Mouse (Mus musculus): ENCODE results near the gene Ptprs. TPM values are rescaled to one million over a fixed set of nuclear protein-coding genes. Genes with fewer than 3 reads are reported as not detected.

Gene Ptprs
- total RNA-seq, 2 experiments from 2014 or later = 42.2 to 52.2 TPM

GRCm38 (mm10) chr17:56439731-56440460 is 36.4 kb downstream of the Ptprs start:
- intact Hi-C loops (cut with DNase I) = no loop called here

GRCm38 (mm10) chr17:56431582-56431981 is 44.7 kb downstream of the Ptprs start:
- intact Hi-C loops (cut with DNase I) = no loop called here
- DNase-seq (ENCODE audit: low spot score) = no peak

More at GRCm38 (mm10) chr17:56439731-56440460, 36.4 kb downstream of the Ptprs start:
- no peak for DNase-seq (ENCODE audit: low spot score)

- no peak for DNase-seq (ENCODE audit: low spot score)
- intact Hi-C loops (cut with DNase I) = no loop called here
Measured at GRCm38 (mm10) chr17:56427857-56428256, 48.4 kb downstream of the Ptprs start.

- no peak for DNase-seq (ENCODE audit: low spot score)
- intact Hi-C loops (cut with DNase I) = loop anchor here (1.0 kb wide), 1 partner anchor 53 kb away; no protein-coding TSS in a partner anchor
Measured at GRCm38 (mm10) chr17:56425941-56426340, 50.3 kb downstream of the Ptprs start.

- DNase-seq (ENCODE audit: low spot score) = peak; percentile 35
- intact Hi-C loops (cut with DNase I) = loop anchor here (1.0 kb wide), 1 partner anchor 54 kb away; no protein-coding TSS in a partner anchor
Measured at GRCm38 (mm10) chr17:56425584-56425914, 50.7 kb downstream of the Ptprs start.

- intact Hi-C loops (cut with DNase I) = loop anchor here (1.0 to 5.0 kb wide), 2 partner anchors 54 to 127 kb away; partner anchors contain the start of gene Gm20219
- no peak for DNase-seq (ENCODE audit: low spot score)
Measured at GRCm38 (mm10) chr17:56424726-56425583, 51.3 kb downstream of the Ptprs start.

GRCm38 (mm10) chr17:56420022-56420421 is 56.3 kb downstream of the Ptprs start:
- intact Hi-C loops (cut with DNase I) = loop anchor here (5.0 kb wide), 1 partner anchor 132 kb away; the partner anchor contains the start of gene Gm20219
- no peak for DNase-seq (ENCODE audit: low spot score)

GRCm38 (mm10) chr17:56418304-56418703 is 58.0 kb downstream of the Ptprs start:
- DNase-seq (ENCODE audit: low spot score) = no peak
- intact Hi-C loops (cut with DNase I) = no loop called here

- intact Hi-C loops (cut with DNase I) = no loop called here
- DNase-seq (ENCODE audit: low spot score) = no peak
Measured at GRCm38 (mm10) chr17:56414785-56415184, 61.5 kb downstream of the Ptprs start.

- DNase-seq (ENCODE audit: low spot score) = no peak
- intact Hi-C loops (cut with DNase I) = no loop called here
Measured at GRCm38 (mm10) chr17:56413113-56413512, 63.2 kb downstream of the Ptprs start.

- intact Hi-C loops (cut with DNase I) = no loop called here
Measured at GRCm38 (mm10) chr17:56411437-56411836, 64.8 kb downstream of the Ptprs start.

GRCm38 (mm10) chr17:56409759-56410158 is 66.5 kb downstream of the Ptprs start:
- no peak for DNase-seq (ENCODE audit: low spot score)
- intact Hi-C loops (cut with DNase I) = no loop called here

More at GRCm38 (mm10) chr17:56411437-56411836, 64.8 kb downstream of the Ptprs start:
- DNase-seq (ENCODE audit: low spot score) = no peak

- no peak for DNase-seq (ENCODE audit: low spot score)
- intact Hi-C loops (cut with DNase I) = no loop called here
Measured at GRCm38 (mm10) chr17:56408965-56409625, 67.2 kb downstream of the Ptprs start.

- no peak for DNase-seq (ENCODE audit: low spot score)
- intact Hi-C loops (cut with DNase I) = no loop called here
Measured at GRCm38 (mm10) chr17:56407379-56407778, 68.9 kb downstream of the Ptprs start.

- intact Hi-C loops (cut with DNase I) = no loop called here
- no peak for DNase-seq (ENCODE audit: low spot score)
Measured at GRCm38 (mm10) chr17:56406878-56407277, 69.4 kb downstream of the Ptprs start.

- DNase-seq (ENCODE audit: low spot score) = no peak
- intact Hi-C loops (cut with DNase I) = no loop called here
Measured at GRCm38 (mm10) chr17:56405856-56406840, 70.1 kb downstream of the Ptprs start.

- intact Hi-C loops (cut with DNase I) = no loop called here
- DNase-seq (ENCODE audit: low spot score) = no peak
Measured at GRCm38 (mm10) chr17:56405341-56405740, 70.9 kb downstream of the Ptprs start.

GRCm38 (mm10) chr17:56401051-56401521 is 75.2 kb downstream of the Ptprs start:
- intact Hi-C loops (cut with DNase I) = no loop called here
- no peak for DNase-seq (ENCODE audit: low spot score)

- intact Hi-C loops (cut with DNase I) = no loop called here
Measured at GRCm38 (mm10) chr17:56400221-56400620, 76.1 kb downstream of the Ptprs start.

More at GRCm38 (mm10) chr17:56400221-56400620, 76.1 kb downstream of the Ptprs start:
- DNase-seq (ENCODE audit: low spot score) = no peak

Data from heart, postnatal 25 days (tissue).